Mouse (Mus musculus) skeletal muscle tissue, adult 2 months (tissue): ENCODE results near the gene Vav1.
A peak's percentile ranks its signal among the peaks of the same experiment; 100 is the strongest.

Experiments used
- DNase-seq: peaks from one replicate; pipeline ENCODE4 v3.0.0-alpha.2; 2012; ENCODE audit warnings: low read depth, low spot score

The Vav1 gene

DNA sequence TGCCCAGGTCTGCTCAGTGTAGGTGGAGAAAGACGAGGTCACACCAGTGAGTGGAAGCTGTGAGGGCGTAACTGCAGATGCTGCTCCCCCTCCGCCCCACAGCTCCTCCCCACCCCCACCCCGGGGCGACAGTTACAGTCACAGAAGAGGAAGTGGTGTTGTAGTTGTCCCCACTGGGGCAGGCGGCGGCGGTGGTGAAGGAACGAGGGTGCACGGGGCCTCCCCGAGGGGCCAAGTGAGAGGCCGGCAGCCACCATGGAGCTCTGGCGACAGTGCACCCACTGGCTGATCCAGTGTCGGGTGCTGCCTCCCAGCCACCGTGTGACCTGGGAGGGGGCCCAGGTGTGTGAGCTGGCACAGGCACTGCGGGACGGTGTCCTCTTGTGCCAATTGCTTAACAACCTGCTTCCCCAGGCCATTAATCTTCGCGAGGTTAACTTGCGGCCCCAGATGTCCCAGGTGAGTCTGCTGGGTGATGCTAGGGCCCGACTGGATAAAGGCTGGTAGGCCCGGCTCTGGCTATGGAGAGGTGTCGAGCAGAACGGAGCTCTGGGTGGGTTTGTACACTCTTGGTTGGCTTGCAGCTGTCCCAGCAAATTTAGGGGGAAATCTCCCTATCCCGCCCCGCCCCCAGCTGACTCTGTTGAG lies at the start of gene Vav1:
Vav1 (plus strand) TSS at position 158 of the 648 bp plus-strand sequence.
- DNase-seq: no peak

- no peak for DNase-seq
Measured at GRCm38 (mm10) chr17:57229851-57230727, 48.8 kb upstream of the Vav1 start.

- peak; percentile 39 for DNase-seq
Measured at GRCm38 (mm10) chr17:57230728-57231125, 48.2 kb upstream of the Vav1 start.

DNA sequence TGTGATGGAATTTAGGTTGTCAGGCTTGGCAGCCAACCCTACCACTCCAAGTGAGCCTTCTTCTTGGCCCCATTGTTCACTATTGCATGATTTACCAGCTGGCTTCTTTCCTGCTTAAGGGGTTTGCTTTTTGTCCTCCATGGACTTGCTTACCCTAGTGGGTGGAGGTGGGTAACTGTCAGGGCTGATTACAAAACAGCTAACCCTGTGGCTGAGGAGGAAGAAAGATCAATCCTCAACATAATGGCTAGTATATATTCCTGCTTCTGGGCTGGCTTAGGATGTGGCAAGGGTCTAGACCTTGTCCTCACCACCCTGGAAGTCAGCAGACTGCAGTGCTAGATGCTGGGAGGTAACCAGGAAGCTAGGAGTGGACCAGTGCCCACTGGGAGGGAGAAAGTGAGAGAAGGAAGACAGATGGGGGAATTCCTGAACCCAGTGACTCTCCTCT lies 47.6 kb upstream of the Vav1 start:
- peak; percentile 40 for DNase-seq

GRCm38 (mm10) chr17:57232200-57232599 lies 46.7 kb upstream of the Vav1 start:
- no peak for DNase-seq

GRCm38 (mm10) chr17:57233038-57233437 lies 45.9 kb upstream of the Vav1 start:
- no peak for DNase-seq

GRCm38 (mm10) chr17:57234254-57234928 lies 44.5 kb upstream of the Vav1 start:
- no peak for DNase-seq

- no peak for DNase-seq
Measured at GRCm38 (mm10) chr17:57235803-57236202, 43.1 kb upstream of the Vav1 start.

GRCm38 (mm10) chr17:57237181-57237580 lies 41.7 kb upstream of the Vav1 start:
- no peak for DNase-seq

DNA sequence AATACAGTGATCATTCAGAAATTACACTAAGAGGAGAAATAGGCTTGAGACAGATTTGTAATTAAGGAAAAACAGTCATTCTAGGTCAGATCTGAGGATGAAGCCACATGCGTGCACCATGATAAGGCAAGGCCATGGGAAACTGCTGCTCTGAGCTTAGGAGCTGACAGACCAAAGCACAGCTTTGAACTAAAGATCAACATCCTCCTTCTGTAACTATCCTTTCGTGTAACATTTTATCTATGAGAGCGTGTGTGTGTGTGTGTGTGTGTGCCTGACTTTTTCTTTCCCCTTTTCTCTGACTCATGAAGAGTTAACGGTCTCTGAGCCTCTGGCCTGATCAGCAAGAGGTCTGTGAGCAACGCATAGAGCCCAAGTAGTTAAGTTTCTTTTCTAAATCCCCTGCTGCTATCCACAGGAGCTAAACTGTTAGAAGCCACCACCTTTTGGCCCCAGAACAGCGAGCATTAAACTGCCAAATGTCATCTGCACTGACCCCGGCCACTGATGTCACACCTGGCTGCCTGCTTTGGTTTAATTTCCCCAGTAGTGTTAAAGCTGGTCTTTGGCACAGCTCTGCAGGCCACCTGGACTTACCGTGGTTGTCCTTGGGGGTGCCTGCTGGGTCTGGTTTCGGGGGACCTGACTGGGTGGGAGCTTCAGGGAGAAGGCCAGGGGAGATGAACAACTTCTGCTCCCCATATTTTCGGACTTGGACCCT lies 35.1 kb upstream of the Vav1 start:
- DNase-seq: no peak

GRCm38 (mm10) chr17:57245311-57245929 lies 33.5 kb upstream of the Vav1 start:
- no peak for DNase-seq

GRCm38 (mm10) chr17:57246663-57247392 lies 32.1 kb upstream of the Vav1 start:
- DNase-seq: no peak

- DNase-seq: peak; percentile 99
Measured at GRCm38 (mm10) chr17:57247393-57248200, 31.3 kb upstream of the Vav1 start.

- peak; percentile 87 for DNase-seq
Measured at GRCm38 (mm10) chr17:57248201-57248699, 30.6 kb upstream of the Vav1 start, which contains the start of gene Gpr108. Gpr108 (minus strand) TSS chr17:57248446.

- DNase-seq: no peak
Measured at GRCm38 (mm10) chr17:57248771-57249170, 30.1 kb upstream of the Vav1 start.

- peak; percentile 95 for DNase-seq
Measured at GRCm38 (mm10) chr17:57249186-57250181, 29.4 kb upstream of the Vav1 start, which contains the start of gene Trip10. Trip10 (plus strand) TSS chr17:57249455.

- peak; percentile 61 for DNase-seq
Measured at GRCm38 (mm10) chr17:57250461-57251160, 28.3 kb upstream of the Vav1 start.
